Mouse (Mus musculus): ENCODE results near the gene Pla2g2c.

Gene Pla2g2c

GRCm38 (mm10) chr4:138709944-138710343 is 14.6 kb upstream of the Pla2g2c start:
- DNase-seq = no peak

GRCm38 (mm10) chr4:138710633-138711032 is 14.0 kb upstream of the Pla2g2c start:
- DNase-seq = no peak

GRCm38 (mm10) chr4:138711051-138711820 is 13.4 kb upstream of the Pla2g2c start:
- no peak for DNase-seq

- no peak for DNase-seq
Observed at GRCm38 (mm10) chr4:138712096-138712495, 12.5 kb upstream of the Pla2g2c start.

GRCm38 (mm10) chr4:138712621-138713020 is 12.0 kb upstream of the Pla2g2c start:
- no peak for DNase-seq

- DNase-seq = peak; percentile 42
Observed at GRCm38 (mm10) chr4:138714186-138714585, 10.4 kb upstream of the Pla2g2c start.

GRCm38 (mm10) chr4:138716697-138717096 is 7.9 kb upstream of the Pla2g2c start:
- no peak for DNase-seq

GRCm38 (mm10) chr4:138718586-138719263 is 5.9 kb upstream of the Pla2g2c start:
- DNase-seq = no peak

GRCm38 (mm10) chr4:138719264-138719596 is 5.4 kb upstream of the Pla2g2c start:
- DNase-seq = no peak

- peak; percentile 65 for DNase-seq
Observed at GRCm38 (mm10) chr4:138723493-138724281, 905 bp upstream of the Pla2g2c start.

GRCm38 (mm10) chr4:138725127-138725461 is 502 bp downstream of the Pla2g2c start:
- peak; percentile 91 for DNase-seq

- DNase-seq = peak; percentile 78
Observed at GRCm38 (mm10) chr4:138725751-138726150, 1.2 kb downstream of the Pla2g2c start.

- peak; percentile 90 for DNase-seq
Observed at GRCm38 (mm10) chr4:138729018-138729703, 4.6 kb downstream of the Pla2g2c start.

- DNase-seq = peak; percentile 61
Observed at GRCm38 (mm10) chr4:138734105-138734504, 9.5 kb downstream of the Pla2g2c start.

GRCm38 (mm10) chr4:138734863-138735262 is 10.3 kb downstream of the Pla2g2c start:
- DNase-seq = no peak

GRCm38 (mm10) chr4:138737031-138737430 is 12.4 kb downstream of the Pla2g2c start, which contains the start of gene Ubxn10:
Gene Ubxn10, minus strand, starts transcription at chr4:138737167.
- DNase-seq = no peak

- no peak for DNase-seq
Observed at GRCm38 (mm10) chr4:138739136-138739851, 14.7 kb downstream of the Pla2g2c start.

- DNase-seq = peak; percentile 60
Observed at GRCm38 (mm10) chr4:138745884-138746283, 21.3 kb downstream of the Pla2g2c start.

- no peak for DNase-seq
Observed at GRCm38 (mm10) chr4:138746866-138747265, 22.3 kb downstream of the Pla2g2c start.

- no peak for DNase-seq
Observed at GRCm38 (mm10) chr4:138747851-138748250, 23.3 kb downstream of the Pla2g2c start.

GRCm38 (mm10) chr4:138748369-138749072 is 23.9 kb downstream of the Pla2g2c start:
- peak; percentile 64 for DNase-seq

- no peak for DNase-seq
Observed at GRCm38 (mm10) chr4:138752603-138753002, 28.0 kb downstream of the Pla2g2c start.
